In the genomic region with DNA sequence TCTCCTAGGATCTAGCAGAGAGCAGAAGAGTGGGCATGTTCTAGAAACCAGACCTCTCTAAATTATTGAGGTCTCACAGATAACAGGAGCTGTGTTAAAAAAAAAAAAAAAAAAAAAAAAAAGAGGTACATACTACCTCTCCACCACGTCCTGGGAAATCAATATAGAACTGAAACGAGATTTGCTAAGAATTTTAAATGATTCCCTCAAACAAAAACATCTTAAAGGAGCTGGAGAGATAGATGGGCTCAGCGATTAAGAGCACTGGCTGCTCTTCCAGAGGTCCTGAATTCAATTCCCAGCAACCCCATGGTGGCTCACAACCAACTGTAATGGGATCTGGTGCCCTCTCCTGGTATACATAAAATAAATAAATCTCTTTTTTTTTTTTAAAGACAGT, we compare ENCODE assay signal across 7 mouse cellular contexts. TPM values are rescaled to one million over a fixed set of nuclear protein-coding genes. Genes with fewer than 3 reads are reported as not detected.
DNase-seq lines count a peak whose midpoint lies in the region; ATAC-seq and TF ChIP-seq lines count a peak whose summit lies in the region.

No protein-coding gene starts in this region.

- H3K27me3 ChIP-seq in lung, embryonic 14.5 days (ENCODE audit: insufficient read depth, low read length), result no peaks in the 10 kb centered on the region
- no peaks in the 10 kb centered on the region for H3K27me3 ChIP-seq in embryonic facial prominence, embryonic 13.5 days
- H3K27me3 ChIP-seq in limb, embryonic 10.5 days (ENCODE audit: low read depth, poor library complexity, severe bottlenecking), result no peaks in the 10 kb centered on the region
- H3K27me3 ChIP-seq in small intestine, adult 2 months (ENCODE audit: control insufficient read depth, insufficient read depth, low read length), result no peaks in the 10 kb centered on the region

- H3K9me3 ChIP-seq in lung, embryonic 14.5 days (ENCODE audit: low read depth, low read length), result no peaks in the 10 kb centered on the region
- no peaks in the 10 kb centered on the region for H3K9me3 ChIP-seq in embryonic facial prominence, embryonic 13.5 days
- H3K9me3 ChIP-seq in limb, embryonic 10.5 days (replicated peaks), result no peaks in the 10 kb centered on the region

- 0 out of 2 replicates have a peak, but pooled peaks cover 3% of the 10 kb centered on the region for H3K4me1 ChIP-seq in lung, embryonic 14.5 days (ENCODE audit: insufficient read depth)
- H3K4me1 ChIP-seq in embryonic facial prominence, embryonic 13.5 days, result peaks cover 8% of the 10 kb centered on the region
- H3K4me1 ChIP-seq in limb, embryonic 10.5 days, result peaks cover 5% of the 10 kb centered on the region
- 0 out of 2 replicates have a peak, but pooled peaks cover 2% of the 10 kb centered on the region for H3K4me1 ChIP-seq in small intestine, adult 2 months (ENCODE audit: control insufficient read depth, insufficient read depth, insufficient read length, low read length)

- ATAC-seq in lung, embryonic 14.5 days (ENCODE audit: insufficient read depth), result no peak
- ATAC-seq in embryonic facial prominence, embryonic 13.5 days (ENCODE audit: insufficient number of reproducible peaks, insufficient read depth, low FRiP score, low TSS enrichment, low read depth), result no peak

- DNase-seq in lung, embryonic 14.5 days, result no peak
- no peak for DNase-seq in lung, postnatal 10 days
- DNase-seq in limb, embryonic 10.5 days (ENCODE audit: low spot score), result no peak
- DNase-seq in spleen, postnatal 10 days (ENCODE audit: low spot score in 2 of 2), result no peak
- DNase-seq in thymus, postnatal 0 days (ENCODE audit: low spot score), result no peak

- peak; percentile 32; the same call in 1 of the 2 replicates for TF ChIP-seq CTCF in lung, embryonic 14.5 days (IDR thresholded peaks at IDR 0.05; ENCODE audit: low read depth)
- TF ChIP-seq CTCF in small intestine, adult 2 months (IDR thresholded peaks at IDR 0.05; ENCODE audit: extremely low read depth, insufficient read length, insufficient replicate concordance, low read depth, low read length), result no peak

- 57% methylated on average over 3 of the region's 3 CpGs for WGBS in lung, embryonic 14.5 days
- 71% methylated on average over 3 of the region's 3 CpGs for WGBS in embryonic facial prominence, embryonic 13.5 days
- 67% methylated on average over 3 of the region's 3 CpGs for WGBS in limb, embryonic 10.5 days
- WGBS in small intestine, adult 2 months, result 32% methylated on average over 3 of the region's 3 CpGs

- H3K9ac ChIP-seq in lung, embryonic 14.5 days, result peak overlapping the region; percentile 82
- peak overlapping the region; percentile 74 for H3K9ac ChIP-seq in embryonic facial prominence, embryonic 13.5 days

- no peaks in the 10 kb centered on the region for H3K36me3 ChIP-seq in lung, embryonic 14.5 days (ENCODE audit: insufficient read depth)
- no peaks in the 10 kb centered on the region for H3K36me3 ChIP-seq in embryonic facial prominence, embryonic 13.5 days
- H3K36me3 ChIP-seq in limb, embryonic 10.5 days, result no peaks in the 10 kb centered on the region
- H3K36me3 ChIP-seq in small intestine, adult 2 months (ENCODE audit: control insufficient read depth, insufficient read depth, low read length), result no peaks in the 10 kb centered on the region

- peak overlapping the region; percentile 95 for H3K27ac ChIP-seq in lung, embryonic 14.5 days (ENCODE audit: low read depth)
- H3K27ac ChIP-seq in embryonic facial prominence, embryonic 13.5 days, result peak overlapping the region; percentile 94
- H3K27ac ChIP-seq in limb, embryonic 10.5 days, result peak overlapping the region; percentile 97
- peak overlapping the region; percentile 87 for H3K27ac ChIP-seq in small intestine, adult 2 months (ENCODE audit: insufficient read depth, low read depth, low read length)

- H3K4me2 ChIP-seq in lung, embryonic 14.5 days, result peak overlapping the region; percentile 78
- H3K4me2 ChIP-seq in embryonic facial prominence, embryonic 13.5 days, result peak overlapping the region; percentile 68

- TF ChIP-seq POLR2A in small intestine, adult 2 months (IDR thresholded peaks at IDR 0.05; ENCODE audit: low read depth, low read length), result no peak

- H3K4me3 ChIP-seq in lung, embryonic 14.5 days (ENCODE audit: low read depth, low read length), result peak overlapping the region; percentile 87
- H3K4me3 ChIP-seq in embryonic facial prominence, embryonic 13.5 days, result peak overlapping the region; percentile 80
- peak overlapping the region; percentile 95 for H3K4me3 ChIP-seq in limb, embryonic 10.5 days
- no peak overlapping the region for H3K4me3 ChIP-seq in small intestine, adult 2 months (ENCODE audit: low read depth, low read length)

RNA-seq across cellular contexts. Expression of gene Pgap2, which starts 1.1 kb away (rescaled TPM):
- 77.9 and 80.4 TPM in 2 replicates for polyA plus RNA-seq in lung, embryonic 14.5 days (2014; fragmentation: Nextera tagmentation; extraction: Ambion mirVana)
- polyA plus RNA-seq in embryonic facial prominence, embryonic 13.5 days (2015; fragmentation: Nextera tagmentation; extraction: Ambion mirVana), result 93.5 and 98.9 TPM in 2 replicates
- polyA plus RNA-seq in limb, embryonic 10.5 days (2016; fragmentation: Nextera tagmentation; extraction: Ambion mirVana), result 59.6 and 68.5 TPM in 2 replicates
- 49.6 and 58.0 TPM in 2 replicates for polyA plus RNA-seq in small intestine, adult 2 months (2012; rRNA removed)
- polyA plus RNA-seq in thymus, postnatal 0 days (2015; fragmentation: Nextera tagmentation; extraction: Ambion mirVana), result 54.3 and 59.6 TPM in 2 replicates

RNA-seq across cellular contexts. Expression of gene Nup98, which starts 1.1 kb away (rescaled TPM):
- 50.2 and 50.7 TPM in 2 replicates for polyA plus RNA-seq in lung, embryonic 14.5 days (2014; fragmentation: Nextera tagmentation; extraction: Ambion mirVana)
- 37.1 and 38.7 TPM in 2 replicates for polyA plus RNA-seq in embryonic facial prominence, embryonic 13.5 days (2015; fragmentation: Nextera tagmentation; extraction: Ambion mirVana)
- polyA plus RNA-seq in limb, embryonic 10.5 days (2016; fragmentation: Nextera tagmentation; extraction: Ambion mirVana), result 45.5 and 49.7 TPM in 2 replicates
- polyA plus RNA-seq in small intestine, adult 2 months (2012; rRNA removed), result 5.2 and 12.2 TPM in 2 replicates
- polyA plus RNA-seq in thymus, postnatal 0 days (2015; fragmentation: Nextera tagmentation; extraction: Ambion mirVana), result 21.1 and 24.3 TPM in 2 replicates

RNA-seq across cellular contexts. Expression of gene Rhog, which starts 44.8 kb away (rescaled TPM):
- 68.4 and 71.9 TPM in 2 replicates for polyA plus RNA-seq in lung, embryonic 14.5 days (2014; fragmentation: Nextera tagmentation; extraction: Ambion mirVana)
- 59.5 and 60.7 TPM in 2 replicates for polyA plus RNA-seq in embryonic facial prominence, embryonic 13.5 days (2015; fragmentation: Nextera tagmentation; extraction: Ambion mirVana)
- polyA plus RNA-seq in limb, embryonic 10.5 days (2016; fragmentation: Nextera tagmentation; extraction: Ambion mirVana), result 52.5 and 55.4 TPM in 2 replicates
- 74.5 and 165 TPM in 2 replicates for polyA plus RNA-seq in small intestine, adult 2 months (2012; rRNA removed)
- 184 and 188 TPM in 2 replicates for polyA plus RNA-seq in thymus, postnatal 0 days (2015; fragmentation: Nextera tagmentation; extraction: Ambion mirVana)

RNA-seq across cellular contexts. Expression of gene Stim1, which starts 56.5 kb away (rescaled TPM):
- 15.9 and 16.3 TPM in 2 replicates for polyA plus RNA-seq in lung, embryonic 14.5 days (2014; fragmentation: Nextera tagmentation; extraction: Ambion mirVana)
- polyA plus RNA-seq in embryonic facial prominence, embryonic 13.5 days (2015; fragmentation: Nextera tagmentation; extraction: Ambion mirVana), result 27.7 and 30.1 TPM in 2 replicates
- polyA plus RNA-seq in limb, embryonic 10.5 days (2016; fragmentation: Nextera tagmentation; extraction: Ambion mirVana), result 10.7 and 14.5 TPM in 2 replicates
- polyA plus RNA-seq in small intestine, adult 2 months (2012; rRNA removed), result 20.7 and 21.6 TPM in 2 replicates
- 37.5 and 42.1 TPM in 2 replicates for polyA plus RNA-seq in thymus, postnatal 0 days (2015; fragmentation: Nextera tagmentation; extraction: Ambion mirVana)
